Mouse (Mus musculus): ENCODE results near the gene Efcab8. TPM values are rescaled to one million over a fixed set of nuclear protein-coding genes. Genes with fewer than 3 reads are reported as not detected.
"Not testable (repeated sequence)": the region's sequence is repeated elsewhere in the genome, so short reads cannot be mapped to it uniquely, and the experiment has no call there.

The Efcab8 gene
- polyA plus RNA-seq, 1 experiment = not detected

GRCm38 (mm10) chr2:153772950-153773349 is 6.8 kb upstream of the Efcab8 start:
- H3K4me1 ChIP-seq (ENCODE audit: control insufficient read depth, insufficient read depth, low read length) = peaks cover 10% of the 10 kb centered on the region
- no peak for TF ChIP-seq CTCF (IDR thresholded peaks at IDR 0.05; ENCODE audit: low read depth, low read length)
- no peak for TF ChIP-seq POLR2A (IDR thresholded peaks at IDR 0.05; ENCODE audit: borderline replicate concordance, low read depth, low read length)
- no peak overlapping the region for H3K4me3 ChIP-seq (ENCODE audit: insufficient read depth, low read length)
- no peak overlapping the region for H3K27ac ChIP-seq (ENCODE audit: insufficient read depth, low read depth, low read length)

- Histone ChIP-seq H3K4me3 (ENCODE audit: insufficient read depth, low read length) (no peak overlapping the region), H3K4me1 (ENCODE audit: control insufficient read depth, insufficient read depth, low read length) (peaks cover 10% of the 10 kb centered on the region), H3K27ac (ENCODE audit: insufficient read depth, low read depth, low read length) (no peak overlapping the region)
- no peak for TF ChIP-seq POLR2A (IDR thresholded peaks at IDR 0.05; ENCODE audit: borderline replicate concordance, low read depth, low read length)
- no peak for TF ChIP-seq CTCF (IDR thresholded peaks at IDR 0.05; ENCODE audit: low read depth, low read length)
These were observed 4.3 kb upstream of the Efcab8 start for GRCm38 (mm10) chr2:153775472-153775871.

- Histone ChIP-seq H3K4me3 (ENCODE audit: insufficient read depth, low read length) (0 out of 2 replicates have a peak overlapping the region, but pooled peaks have one; percentile 0), H3K4me1 (ENCODE audit: control insufficient read depth, insufficient read depth, low read length) (peaks cover 5% of the 10 kb centered on the region), H3K27ac (ENCODE audit: insufficient read depth, low read depth, low read length) (no peak overlapping the region)
- TF ChIP-seq POLR2A (IDR thresholded peaks at IDR 0.05; ENCODE audit: borderline replicate concordance, low read depth, low read length) (no peak), CTCF (IDR thresholded peaks at IDR 0.05; ENCODE audit: low read depth, low read length) (no peak)
These were observed 931 bp upstream of the Efcab8 start for GRCm38 (mm10) chr2:153778638-153779362.

GRCm38 (mm10) chr2:153781181-153781580 is 1.4 kb downstream of the Efcab8 start:
- Histone ChIP-seq H3K4me1 (ENCODE audit: control insufficient read depth, insufficient read depth, low read length) (peaks cover 15% of the 10 kb centered on the region), H3K27ac (ENCODE audit: insufficient read depth, low read depth, low read length) (no peak overlapping the region), H3K4me3 (ENCODE audit: insufficient read depth, low read length) (no peak overlapping the region)
- TF ChIP-seq POLR2A (IDR thresholded peaks at IDR 0.05; ENCODE audit: borderline replicate concordance, low read depth, low read length) (no peak), CTCF (IDR thresholded peaks at IDR 0.05; ENCODE audit: low read depth, low read length) (no peak)

- TF ChIP-seq POLR2A (IDR thresholded peaks at IDR 0.05; ENCODE audit: borderline replicate concordance, low read depth, low read length) = no peak
- no peak for TF ChIP-seq CTCF (IDR thresholded peaks at IDR 0.05; ENCODE audit: low read depth, low read length)
- Histone ChIP-seq H3K4me3 (ENCODE audit: insufficient read depth, low read length) (no peak overlapping the region), H3K4me1 (ENCODE audit: control insufficient read depth, insufficient read depth, low read length) (peaks cover 15% of the 10 kb centered on the region), H3K27ac (ENCODE audit: insufficient read depth, low read depth, low read length) (peak overlapping the region; percentile 32)
These were observed 4.9 kb downstream of the Efcab8 start for GRCm38 (mm10) chr2:153784668-153785067.

- H3K4me1 ChIP-seq (ENCODE audit: control insufficient read depth, insufficient read depth, low read length) = 0 out of 2 replicates have a peak, but pooled peaks cover 2% of the 10 kb centered on the region
- H3K4me3 ChIP-seq (ENCODE audit: insufficient read depth, low read length) = no peak overlapping the region
- no peak for TF ChIP-seq CTCF (IDR thresholded peaks at IDR 0.05; ENCODE audit: low read depth, low read length)
- TF ChIP-seq POLR2A (IDR thresholded peaks at IDR 0.05; ENCODE audit: borderline replicate concordance, low read depth, low read length) = no peak
- no peak overlapping the region for H3K27ac ChIP-seq (ENCODE audit: insufficient read depth, low read depth, low read length)
These were observed 13.6 kb downstream of the Efcab8 start for GRCm38 (mm10) chr2:153793366-153793765.

GRCm38 (mm10) chr2:153795090-153795489 is 15.4 kb downstream of the Efcab8 start:
- TF ChIP-seq POLR2A (IDR thresholded peaks at IDR 0.05; ENCODE audit: borderline replicate concordance, low read depth, low read length) (no peak), CTCF (IDR thresholded peaks at IDR 0.05; ENCODE audit: low read depth, low read length) (no peak)

GRCm38 (mm10) chr2:153807464-153807863 is 27.7 kb downstream of the Efcab8 start:
- not testable (repeated sequence) for H3K4me1 ChIP-seq (ENCODE audit: control insufficient read depth, insufficient read depth, low read length); H3K4me3 ChIP-seq (ENCODE audit: insufficient read depth, low read length); H3K27ac ChIP-seq (ENCODE audit: insufficient read depth, low read depth, low read length)

More at GRCm38 (mm10) chr2:153795090-153795489, 15.4 kb downstream of the Efcab8 start:
- Histone ChIP-seq H3K4me3 (ENCODE audit: insufficient read depth, low read length) (no peak overlapping the region), H3K4me1 (ENCODE audit: control insufficient read depth, insufficient read depth, low read length) (0 out of 2 replicates have a peak, but pooled peaks cover 2% of the 10 kb centered on the region), H3K27ac (ENCODE audit: insufficient read depth, low read depth, low read length) (no peak overlapping the region)

GRCm38 (mm10) chr2:153808146-153808545 is 28.4 kb downstream of the Efcab8 start:
- H3K27ac ChIP-seq (ENCODE audit: insufficient read depth, low read depth, low read length) = no peak overlapping the region
- TF ChIP-seq POLR2A (IDR thresholded peaks at IDR 0.05; ENCODE audit: borderline replicate concordance, low read depth, low read length) = no peak
- TF ChIP-seq CTCF (IDR thresholded peaks at IDR 0.05; ENCODE audit: low read depth, low read length) = no peak
- no peak overlapping the region for H3K4me3 ChIP-seq (ENCODE audit: insufficient read depth, low read length)
- no peaks in the 10 kb centered on the region for H3K4me1 ChIP-seq (ENCODE audit: control insufficient read depth, insufficient read depth, low read length)

GRCm38 (mm10) chr2:153808841-153809240 is 29.1 kb downstream of the Efcab8 start:
- H3K4me1 ChIP-seq (ENCODE audit: control insufficient read depth, insufficient read depth, low read length) = no peaks in the 10 kb centered on the region
- no peak overlapping the region for H3K4me3 ChIP-seq (ENCODE audit: insufficient read depth, low read length)
- TF ChIP-seq CTCF (IDR thresholded peaks at IDR 0.05; ENCODE audit: low read depth, low read length) (no peak), POLR2A (IDR thresholded peaks at IDR 0.05; ENCODE audit: borderline replicate concordance, low read depth, low read length) (no peak)
- no peak overlapping the region for H3K27ac ChIP-seq (ENCODE audit: insufficient read depth, low read depth, low read length)
